Mouse (Mus musculus): Measurements from ENCODE around the gene Spata13.
A peak's percentile ranks its signal among the peaks of the same experiment; 100 is the strongest.

Spata13 gene

DNA sequence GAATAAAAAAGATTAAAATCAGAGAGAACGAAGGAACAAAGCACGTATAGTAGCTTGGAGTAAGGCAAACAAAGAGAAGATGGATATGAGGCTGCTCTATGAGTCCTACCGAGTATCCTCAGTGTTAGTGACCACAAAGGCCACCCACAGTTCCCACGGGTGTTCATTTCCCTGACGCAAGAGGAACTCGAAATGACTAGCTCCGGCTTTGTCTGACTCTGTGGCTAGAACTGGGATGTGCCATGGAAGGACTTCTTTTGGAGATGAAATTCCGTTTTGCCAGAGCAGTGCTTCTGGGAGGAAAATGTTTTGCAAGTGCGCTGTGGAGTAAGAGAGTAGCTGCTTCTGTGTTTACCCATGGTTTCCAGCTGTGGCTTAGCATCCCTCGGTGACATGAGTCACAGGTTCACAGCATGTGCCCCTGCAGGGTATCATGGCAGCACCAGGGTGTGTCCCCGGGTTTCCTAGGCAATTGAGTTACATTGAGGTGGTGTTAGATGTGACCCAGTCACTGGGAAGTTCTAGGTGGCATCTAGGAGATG lies 78.6 kb downstream of the Spata13 start:
- DNase-seq (ENCODE audit: low read depth, low spot score) = no peak

- DNase-seq (ENCODE audit: low read depth, low spot score) = no peak
Observed at GRCm38 (mm10) chr14:60715686-60716085, 81.9 kb downstream of the Spata13 start.

DNA sequence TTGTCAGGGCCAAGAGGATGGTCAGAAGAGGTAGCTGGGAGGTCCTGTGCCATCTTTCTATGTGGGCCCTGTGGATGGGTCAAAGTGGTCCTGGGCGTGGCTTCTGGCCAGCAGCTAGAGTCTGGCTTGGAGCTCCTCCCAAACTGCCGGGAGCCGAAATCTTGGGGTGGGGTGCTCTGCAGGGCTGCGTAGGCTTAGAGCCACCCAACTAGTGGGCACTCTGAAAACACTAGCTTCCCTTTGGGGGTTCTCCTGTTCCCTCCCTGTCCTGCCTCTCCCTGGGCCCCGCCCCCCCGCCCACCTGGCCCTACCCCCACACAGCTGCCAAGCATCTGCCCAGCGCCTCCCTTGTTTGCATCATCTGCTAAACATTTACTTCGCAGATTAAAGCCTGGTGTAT lies 87.5 kb downstream of the Spata13 start:
- DNase-seq (ENCODE audit: low read depth, low spot score) = no peak

GRCm38 (mm10) chr14:60721938-60722337 lies 88.1 kb downstream of the Spata13 start:
- no peak for DNase-seq (ENCODE audit: low read depth, low spot score)

DNA sequence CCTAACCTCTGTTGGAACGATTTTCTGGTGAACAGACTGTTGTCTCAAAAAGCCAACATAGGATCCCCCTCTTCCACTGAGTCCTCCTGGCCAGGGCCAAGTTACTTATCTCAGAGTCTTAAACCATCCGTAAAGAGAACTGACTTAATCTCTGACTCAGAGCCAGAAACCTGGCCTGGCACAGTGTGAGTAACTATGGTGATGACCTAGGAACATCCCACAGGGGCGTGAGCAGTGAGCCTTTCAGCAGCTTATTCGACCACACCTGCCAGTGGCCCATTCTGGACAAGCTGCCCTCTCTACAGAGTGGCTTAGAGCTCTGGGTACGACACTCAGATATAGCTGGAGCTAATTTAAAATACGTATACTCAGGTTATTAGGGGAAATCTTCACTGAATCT lies 92.3 kb downstream of the Spata13 start:
- peak; percentile 31 for DNase-seq (ENCODE audit: low read depth, low spot score)

GRCm38 (mm10) chr14:60727130-60727529 lies 93.3 kb downstream of the Spata13 start:
- DNase-seq (ENCODE audit: low read depth, low spot score) = no peak

DNA sequence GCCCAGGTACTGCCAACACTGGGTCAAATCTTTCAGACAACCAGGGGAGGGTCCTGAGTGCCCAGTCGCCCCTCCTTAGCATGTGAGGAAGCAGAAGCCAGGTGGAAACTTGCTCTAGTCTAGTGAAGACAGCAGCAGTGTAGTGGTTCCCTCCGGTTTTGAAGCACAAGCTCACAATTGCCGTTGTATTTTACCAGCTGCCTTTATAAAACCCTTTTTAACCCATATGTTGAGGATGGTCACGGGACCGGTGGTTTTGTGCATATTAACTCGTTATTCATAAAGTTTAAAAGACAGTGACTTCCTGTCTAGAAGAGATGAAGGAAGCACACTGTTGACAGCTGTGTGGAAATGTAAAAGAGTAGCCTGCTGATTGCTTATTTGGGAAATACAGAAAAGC lies 98.3 kb downstream of the Spata13 start:
- no peak for DNase-seq (ENCODE audit: low read depth, low spot score)

GRCm38 (mm10) chr14:60732787-60733186 lies 99.0 kb downstream of the Spata13 start:
- DNase-seq (ENCODE audit: low read depth, low spot score) = no peak

DNA sequence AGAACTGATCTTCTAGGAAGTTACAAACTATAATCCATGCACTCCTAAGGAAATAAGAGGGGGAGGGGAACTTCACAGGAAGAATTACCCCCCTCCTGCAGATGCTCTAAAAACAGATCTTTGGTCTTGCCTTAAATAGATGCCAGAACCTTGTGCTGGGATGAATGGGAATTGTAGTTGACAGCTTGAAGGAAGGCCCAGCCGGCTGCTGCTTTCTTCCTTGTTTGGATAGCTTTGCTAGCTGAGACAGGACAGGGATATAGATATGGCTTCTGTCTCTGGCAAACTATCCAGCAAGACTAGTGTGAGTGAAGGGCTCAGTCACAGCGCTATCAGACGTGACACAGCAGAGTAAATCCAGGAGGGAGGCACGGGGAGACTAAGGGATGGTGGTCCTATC lies 99.9 kb downstream of the Spata13 start:
- DNase-seq (ENCODE audit: low read depth, low spot score) = no peak

GRCm38 (mm10) chr14:60735206-60735605 lies 101.4 kb downstream of the Spata13 start:
- no peak for DNase-seq (ENCODE audit: low read depth, low spot score)

DNA sequence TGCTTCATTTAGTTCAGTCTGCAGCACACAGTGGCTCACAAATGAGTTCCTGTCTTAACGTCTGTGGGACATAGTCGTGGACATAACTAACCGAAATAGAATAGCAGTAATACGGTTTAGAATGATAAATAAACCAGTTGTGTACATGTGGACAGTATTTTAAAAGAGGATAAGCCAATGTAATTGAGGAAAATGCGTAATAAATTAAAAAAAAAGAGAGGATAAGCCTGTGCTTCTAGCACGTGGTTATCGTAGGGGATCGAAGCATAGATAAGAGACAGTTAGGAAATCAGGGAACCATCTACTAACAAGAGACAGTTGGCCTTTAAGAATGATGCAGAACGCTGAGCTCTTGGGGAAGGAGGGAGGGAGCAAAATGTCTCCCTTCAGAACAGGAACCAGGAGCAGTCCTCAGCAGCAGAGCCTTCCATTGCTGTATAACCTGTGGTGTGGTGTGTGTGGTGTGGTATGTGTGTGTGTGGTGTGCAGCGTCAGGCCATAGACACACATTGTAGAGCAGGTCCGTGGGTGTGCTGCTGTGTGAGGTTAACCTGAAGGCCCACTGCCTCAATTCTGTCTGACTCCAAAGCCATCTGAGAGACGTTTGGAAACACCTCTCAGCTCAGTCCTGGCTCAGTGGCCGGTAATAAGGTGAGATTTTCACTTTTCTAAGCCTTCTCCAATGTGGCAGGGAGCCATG lies 102.2 kb downstream of the Spata13 start:
- DNase-seq (ENCODE audit: low read depth, low spot score) = no peak

DNA sequence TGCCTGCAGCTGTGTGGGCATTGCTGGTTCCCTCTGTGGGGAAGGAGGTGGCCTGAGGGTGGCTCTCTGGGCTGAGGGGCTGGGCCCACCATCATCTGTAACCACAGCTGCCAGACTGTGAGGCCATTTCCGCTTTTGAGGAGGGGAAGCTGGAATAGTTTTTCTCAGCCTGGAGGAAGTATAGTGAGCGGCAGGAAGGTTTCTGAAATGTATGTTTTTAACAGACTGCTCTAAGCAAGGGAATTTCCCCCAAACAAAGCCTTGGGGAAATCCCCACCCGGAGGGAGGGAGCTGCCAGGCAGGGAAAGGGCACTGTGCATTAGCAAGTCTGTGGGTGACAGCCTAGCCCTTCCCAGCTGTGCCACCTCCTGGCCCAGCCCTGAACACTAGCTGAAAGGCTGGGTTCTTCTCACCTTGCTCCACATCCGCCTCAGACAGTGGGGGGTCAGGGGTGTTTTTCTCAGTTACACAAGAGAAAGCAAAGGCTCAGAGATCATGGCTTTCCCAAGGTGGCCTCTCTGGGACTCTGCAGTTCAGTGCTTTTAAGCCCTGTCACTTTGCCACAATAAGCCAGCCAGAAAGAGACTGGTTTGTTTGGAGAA lies 102.9 kb downstream of the Spata13 start:
- no peak for DNase-seq (ENCODE audit: low read depth, low spot score)

- DNase-seq (ENCODE audit: low read depth, low spot score) = no peak
Observed at GRCm38 (mm10) chr14:60737202-60737611, 103.4 kb downstream of the Spata13 start.

DNA sequence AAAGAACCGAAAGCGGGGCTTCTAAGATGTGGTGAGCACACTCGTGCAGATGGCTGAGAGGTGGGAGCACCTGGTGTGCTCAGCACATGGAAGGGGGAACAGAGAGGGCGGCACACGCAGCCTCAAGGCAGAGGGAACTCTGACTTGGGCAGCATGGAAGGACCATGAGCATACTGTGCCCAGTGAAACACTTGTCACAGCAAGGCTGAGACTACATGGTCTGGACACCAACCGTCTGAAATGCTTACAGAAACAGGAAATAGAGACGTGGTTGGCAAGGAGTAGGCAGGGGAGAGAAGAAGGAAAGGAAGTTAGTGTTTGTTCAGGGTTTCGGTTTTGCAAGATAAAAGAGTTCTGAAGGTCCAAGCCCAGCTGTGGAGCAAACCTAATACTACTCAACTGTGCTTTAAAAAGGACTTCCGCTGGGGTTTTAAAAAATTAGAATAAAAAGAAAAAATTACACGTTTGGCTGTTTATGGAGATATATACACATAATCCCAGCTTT lies 104.7 kb downstream of the Spata13 start:
- DNase-seq (ENCODE audit: low read depth, low spot score) = no peak

GRCm38 (mm10) chr14:60739155-60739554 lies 105.4 kb downstream of the Spata13 start:
- DNase-seq (ENCODE audit: low read depth, low spot score) = no peak

- no peak for DNase-seq (ENCODE audit: low read depth, low spot score)
Observed at GRCm38 (mm10) chr14:60739616-60740015, 105.8 kb downstream of the Spata13 start.

DNA sequence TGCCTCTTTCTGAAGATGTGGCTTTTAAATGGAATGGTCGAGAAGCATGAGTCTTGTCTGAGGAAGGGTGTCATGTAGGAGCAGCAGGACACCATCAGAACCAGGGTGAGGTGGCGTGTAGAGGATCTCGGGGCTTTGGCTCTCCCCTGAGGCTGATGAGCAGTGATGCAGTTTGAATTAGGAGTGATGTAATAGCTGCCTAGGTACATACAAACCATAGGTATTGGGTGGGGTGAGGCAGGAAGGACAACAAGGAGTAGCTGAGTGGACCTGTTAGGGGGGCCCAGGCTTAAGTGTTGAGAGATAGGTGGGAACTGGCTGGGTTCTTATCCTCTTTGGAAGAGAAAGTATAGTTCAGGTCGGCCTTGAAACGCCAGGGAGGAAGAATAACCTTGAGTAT lies 106.7 kb downstream of the Spata13 start:
- DNase-seq (ENCODE audit: low read depth, low spot score) = no peak

GRCm38 (mm10) chr14:60741033-60741432 lies 107.2 kb downstream of the Spata13 start:
- DNase-seq (ENCODE audit: low read depth, low spot score) = no peak

GRCm38 (mm10) chr14:60741490-60741981 lies 107.7 kb downstream of the Spata13 start:
- DNase-seq (ENCODE audit: low read depth, low spot score) = no peak

DNA sequence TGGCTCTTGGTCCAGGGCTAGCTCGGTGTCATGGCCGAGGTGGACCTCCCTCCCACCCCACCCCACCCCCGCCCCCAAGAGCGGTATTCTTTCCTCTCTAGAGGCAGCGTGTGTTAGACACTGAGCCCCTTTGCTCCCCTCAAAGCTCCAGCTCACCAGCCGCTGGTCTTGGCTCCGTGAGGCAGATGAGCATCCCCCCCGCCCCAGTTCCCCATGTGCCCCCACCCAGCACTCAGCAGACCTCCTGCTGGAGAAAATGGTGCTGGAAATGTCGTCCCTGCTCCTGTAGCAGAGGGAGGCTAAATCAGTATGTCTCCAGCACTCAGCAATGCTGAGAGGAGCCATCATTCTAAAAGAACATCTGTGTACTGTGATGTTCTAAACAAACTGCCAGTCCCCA lies 109.9 kb downstream of the Spata13 start:
- no peak for DNase-seq (ENCODE audit: low read depth, low spot score)

- no peak for DNase-seq (ENCODE audit: low read depth, low spot score)
Observed at GRCm38 (mm10) chr14:60745201-60745600, 111.4 kb downstream of the Spata13 start.

DNA sequence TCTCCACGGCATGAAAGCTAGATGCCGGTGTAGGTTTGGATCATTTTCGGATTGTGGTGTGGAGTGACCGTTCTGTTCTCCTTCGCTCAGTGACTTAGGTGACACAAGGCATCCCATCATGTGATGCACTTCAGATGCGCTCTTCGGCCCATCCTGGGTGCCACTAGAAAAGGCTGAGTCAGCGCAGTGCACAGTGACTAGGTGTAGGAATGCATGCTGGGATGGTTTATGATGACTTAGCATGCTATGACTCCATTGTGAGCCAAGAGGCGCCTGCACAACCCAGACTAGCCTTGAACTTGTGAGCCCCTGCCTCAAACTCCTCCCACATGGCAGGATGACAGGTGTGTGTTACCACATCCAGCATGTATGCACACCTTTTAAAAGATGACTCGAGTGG lies 112.3 kb downstream of the Spata13 start:
- DNase-seq (ENCODE audit: low read depth, low spot score) = no peak
